8 mouse cellular contexts compared by ENCODE assay signal in genomic region chrX:105120275-105121226, GRCm38 (mm10). TPM values are rescaled to one million over a fixed set of nuclear protein-coding genes. Genes with fewer than 3 reads are reported as not detected.
DNase-seq lines count a peak whose midpoint lies in the region; ATAC-seq and TF ChIP-seq lines count a peak whose summit lies in the region.

TSS of gene Magee1 (plus strand) at chrX:105120378.

- intact Hi-C loops in heart, postnatal 36 days (cut with DNase I), result loop anchor here (10.0 kb wide), 1 partner anchor 1136 kb away; the partner anchor contains the start of gene Rlim

- no peak within 1 kb of the TSS for H3K27ac ChIP-seq in ES-E14 (ENCODE audit: insufficient read depth, low read depth, low read length, poor library complexity, severe bottlenecking)
- peak within 1 kb of the TSS; percentile 91 for H3K27ac ChIP-seq in forebrain, postnatal 0 days (ENCODE audit: low read depth, low read length)
- H3K27ac ChIP-seq in layer of hippocampus, adult 2 months, result peak within 1 kb of the TSS; percentile 92
- H3K27ac ChIP-seq in neural tube, embryonic 15.5 days (replicated peaks), result peak within 1 kb of the TSS; percentile 90

- peak; percentile 17; the same call in 1 of the 2 replicates for TF ChIP-seq POLR2A in lung, adult 2 months (IDR thresholded peaks at IDR 0.05; ENCODE audit: borderline replicate concordance, extremely low read depth, low read depth, low read length)

- in situ Hi-C loops in ES-E14 (cut with MboI; ENCODE audit: low sequenced_read_pairs in 2 of 2, unreplicated experiment in 2 of 2), result no loop called here

- no peaks in the 10 kb centered on the region for H3K9me3 ChIP-seq in ES-E14 (ENCODE audit: control insufficient read depth, insufficient read depth, low read depth, low read length)
- no peaks in the 10 kb centered on the region for H3K9me3 ChIP-seq in forebrain, postnatal 0 days (ENCODE audit: low read length)
- no peaks in the 10 kb centered on the region for H3K9me3 ChIP-seq in neural tube, embryonic 15.5 days (replicated peaks)

- H3K4me2 ChIP-seq in forebrain, postnatal 0 days (ENCODE audit: low read depth), result peak within 1 kb of the TSS; percentile 59
- peak within 1 kb of the TSS; percentile 65 for H3K4me2 ChIP-seq in neural tube, embryonic 15.5 days

- no peaks in the 10 kb centered on the region for H3K4me1 ChIP-seq in ES-E14 (ENCODE audit: control insufficient read depth in 2 of 2, insufficient read depth in 2 of 2, low read length in 2 of 2, poor library complexity in 1 of 2)
- H3K4me1 ChIP-seq in forebrain, postnatal 0 days (ENCODE audit: insufficient read depth), result no peaks in the 10 kb centered on the region
- H3K4me1 ChIP-seq in lung, adult 2 months (ENCODE audit: control insufficient read depth, insufficient read depth, low read length), result no peaks in the 10 kb centered on the region
- peaks cover 21% of the 10 kb centered on the region for H3K4me1 ChIP-seq in neural tube, embryonic 15.5 days

- H3K36me3 ChIP-seq in ES-E14 (ENCODE audit: control insufficient read depth, insufficient read depth, low read length, poor library complexity, severe bottlenecking), result no peaks in the 10 kb centered on the region
- H3K36me3 ChIP-seq in forebrain, postnatal 0 days (ENCODE audit: insufficient read depth), result no peaks in the 10 kb centered on the region
- H3K36me3 ChIP-seq in neural tube, embryonic 15.5 days, result no peaks in the 10 kb centered on the region

- H3K27me3 ChIP-seq in forebrain, postnatal 0 days (ENCODE audit: insufficient read depth, low read length), result no peaks in the 10 kb centered on the region
- H3K27me3 ChIP-seq in neural tube, embryonic 15.5 days (replicated peaks), result peaks cover 31% of the 10 kb centered on the region

- DNase-seq in ES-E14 (ENCODE audit: low read depth, low spot score), result no peak
- DNase-seq in cerebellum, adult 18-20 months, result peak; percentile 88 to 92
- DNase-seq in forebrain, postnatal 0 days, result peak; percentile 89
- DNase-seq in heart, postnatal 36 days, result peak; percentile 71 to 74
- DNase-seq in layer of hippocampus, adult 2 months (ENCODE audit: low spot score in 2 of 2), result peak; percentile 83 to 85
- DNase-seq in lung, adult 2 months, result peak; percentile 63
- peak; percentile 57 for DNase-seq in testis, postnatal 14 days (ENCODE audit: low spot score)

- H3K9ac ChIP-seq in ES-E14 (ENCODE audit: insufficient read depth, low read depth, low read length, poor library complexity, severe bottlenecking), result peak within 1 kb of the TSS; percentile 36
- peak within 1 kb of the TSS; percentile 71 for H3K9ac ChIP-seq in forebrain, postnatal 0 days
- H3K9ac ChIP-seq in neural tube, embryonic 15.5 days (replicated peaks), result peak within 1 kb of the TSS; percentile 73

- peak; percentile 77 for ATAC-seq in forebrain, postnatal 0 days
- ATAC-seq in neural tube, embryonic 15.5 days (ENCODE audit: low FRiP score), result peak; percentile 90

- WGBS in forebrain, postnatal 0 days, result 20% methylated on average over 65 of the region's 65 CpGs
- 21% methylated on average over 65 of the region's 65 CpGs for WGBS in lung, adult 2 months
- 19% methylated on average over 65 of the region's 65 CpGs for WGBS in neural tube, embryonic 15.5 days

- TF ChIP-seq CTCF in forebrain, postnatal 0 days (IDR thresholded peaks at IDR 0.05; ENCODE audit: low read depth), result 0 out of 2 replicates have a peak, but pooled peaks have one; percentile 1
- no peak for TF ChIP-seq CTCF in layer of hippocampus, adult 2 months (conservative IDR thresholded peaks at IDR 0.05)
- TF ChIP-seq CTCF in lung, adult 2 months (IDR thresholded peaks at IDR 0.05; ENCODE audit: insufficient read depth, low read length), result no peak

- peak within 1 kb of the TSS; percentile 70 for H3K4me3 ChIP-seq in ES-E14 (ENCODE audit: insufficient read depth in 1 of 2, low read depth in 1 of 2, low read length in 2 of 2, poor library complexity in 1 of 2, severe bottlenecking in 1 of 2)
- peak within 1 kb of the TSS; percentile 59 for H3K4me3 ChIP-seq in forebrain, postnatal 0 days (ENCODE audit: low read depth, low read length)
- peak within 1 kb of the TSS; percentile 73 for H3K4me3 ChIP-seq in layer of hippocampus, adult 2 months
- peak within 1 kb of the TSS; percentile 66 for H3K4me3 ChIP-seq in lung, adult 2 months (replicated peaks; ENCODE audit: extremely low read depth, low read depth, low read length)
- peak within 1 kb of the TSS; percentile 60 for H3K4me3 ChIP-seq in neural tube, embryonic 15.5 days (replicated peaks)

TF ChIP-seq in ES-E14, 5 proteins besides CTCF, POLR2A, EP300 and RAD21:
- no peak for TF ChIP-seq CHD2 (IDR thresholded peaks at IDR 0.05; ENCODE audit: low read depth, low read length)
- TF ChIP-seq ZC3H11A (IDR thresholded peaks at IDR 0.05; ENCODE audit: borderline replicate concordance, low read depth, low read length), result no peak
- TF ChIP-seq MAFK (IDR thresholded peaks at IDR 0.05; ENCODE audit: insufficient read depth, low read depth, low read length), result no peak
- no peak for TF ChIP-seq HCFC1 (IDR thresholded peaks at IDR 0.05; ENCODE audit: borderline replicate concordance, insufficient read depth, low read length)
- TF ChIP-seq ZNF384 (IDR thresholded peaks at IDR 0.05; ENCODE audit: low read depth, low read length), result no peak

RNA-seq across cellular contexts. Expression of gene Magee1, which starts in this region (rescaled TPM):
- total RNA-seq in ES-E14 (2012; rRNA removed), result 3.8 and 5.4 TPM in 2 replicates
- total RNA-seq in forebrain, postnatal 0 days (2014; rRNA removed), result 126 and 172 TPM in 2 replicates
- polyA plus RNA-seq in forebrain, postnatal 0 days (2015; fragmentation: Nextera tagmentation; extraction: Ambion mirVana), result 129 and 183 TPM in 2 replicates
- total RNA-seq in heart, postnatal 36 days (2021), result 1 to 10 TPM; 3.8 to 4.5 TPM
- total RNA-seq in layer of hippocampus, adult 2 months (2021), result 100 to 1,000 TPM; 138 to 146 TPM
- polyA plus RNA-seq in lung, adult 2 months (2012; rRNA removed), result 7.9 and 8.5 TPM in 2 replicates
- 224 and 258 TPM in 2 replicates for polyA plus RNA-seq in neural tube, embryonic 15.5 days (2015; fragmentation: Nextera tagmentation; extraction: Ambion mirVana)

Comparison
In these comparisons a context has a peak if more than half of its experiments do, and no peak if none do; other contexts are left out.
1. RNA of gene Magee1 (total RNA-seq): 126 to 172 TPM in forebrain, postnatal 0 days and 138 to 146 TPM in layer of hippocampus, adult 2 months; 3.8 to 5.4 TPM in ES-E14 and 3.8 to 4.5 TPM in heart, postnatal 36 days; every median in the first group is over 10 times any median in the second.
2. RNA of gene Magee1 (polyA plus RNA-seq): 224 to 258 TPM in neural tube, embryonic 15.5 days and 129 to 183 TPM in forebrain, postnatal 0 days; 7.9 to 8.5 TPM in lung, adult 2 months; every median in the first group is over 10 times any median in the second.
3. Peak in every context shown above with its lines, with median percentiles within 50 percentile points of each other: H3K4me3 ChIP-seq and H3K9ac ChIP-seq.